Mouse (Mus musculus): ENCODE results near the gene Use1.

The Use1 gene

GRCm38 (mm10) chr8:71403107-71403885 lies 36.6 kb downstream of the Use1 start:
- DNase-seq, result no peak

- DNase-seq, result no peak
These were observed 37.4 kb downstream of the Use1 start for GRCm38 (mm10) chr8:71404011-71404410.

GRCm38 (mm10) chr8:71404951-71405351 lies 38.3 kb downstream of the Use1 start:
- peak; percentile 23 for DNase-seq

- peak; percentile 96 for DNase-seq
These were observed 38.9 kb downstream of the Use1 start, which contains the start of gene Ankle1 for GRCm38 (mm10) chr8:71405401-71406098. Gene Ankle1, plus strand, starts transcription at chr8:71406010.

- peak; percentile 86 for DNase-seq
These were observed 39.7 kb downstream of the Use1 start for GRCm38 (mm10) chr8:71406099-71407015.

- no peak for DNase-seq
These were observed 40.8 kb downstream of the Use1 start for GRCm38 (mm10) chr8:71407441-71407840.

GRCm38 (mm10) chr8:71408231-71408630 lies 41.6 kb downstream of the Use1 start:
- no peak for DNase-seq

- no peak for DNase-seq
These were observed 45.1 kb downstream of the Use1 start for GRCm38 (mm10) chr8:71411535-71412273.

Data from embryo, embryonic 11 days (tissue).